Mouse (Mus musculus): Measurements from ENCODE around the gene Ubqln4. TPM values are rescaled to one million over a fixed set of nuclear protein-coding genes. Genes with fewer than 3 reads are reported as not detected.
A peak's percentile ranks its signal among the peaks of the same experiment; 100 is the strongest.

The Ubqln4 gene
- total RNA-seq, 1 experiment: 103 TPM

- peak overlapping the region; percentile 63; the same call in 1 of the 2 replicates for H3K9ac ChIP-seq (ENCODE audit: insufficient read depth, low read depth, low read length, poor library complexity, severe bottlenecking)
- H3K9me3 ChIP-seq (ENCODE audit: control insufficient read depth, insufficient read depth, low read depth, low read length): no peaks in the 10 kb centered on the region
- peak overlapping the region; percentile 50; the same call in 1 of the 2 replicates for H3K27ac ChIP-seq (ENCODE audit: insufficient read depth, low read depth, low read length, poor library complexity, severe bottlenecking)
- no peak for DNase-seq (ENCODE audit: low read depth, low spot score)
- H3K36me3 ChIP-seq (ENCODE audit: control insufficient read depth, insufficient read depth, low read length, poor library complexity, severe bottlenecking): peaks cover 4% of the 10 kb centered on the region; the same call in 1 of the 2 replicates
- peak overlapping the region; percentile 18 to 52; a peak in 3 of 4 replicates for H3K4me3 ChIP-seq (ENCODE audit: insufficient read depth in 1 of 2, low read depth in 1 of 2, low read length in 2 of 2, poor library complexity in 1 of 2, severe bottlenecking in 1 of 2)
- peaks cover 12 to 24% of the 10 kb centered on the region in 2 experiments for H3K4me1 ChIP-seq (ENCODE audit: control insufficient read depth in 2 of 2, insufficient read depth in 2 of 2, low read length in 2 of 2, poor library complexity in 1 of 2)
- TF ChIP-seq ZNF384 (IDR thresholded peaks at IDR 0.05; ENCODE audit: low read depth, low read length) (no peak), MAFK (IDR thresholded peaks at IDR 0.05; ENCODE audit: insufficient read depth, low read depth, low read length) (no peak), CHD2 (IDR thresholded peaks at IDR 0.05; ENCODE audit: low read depth, low read length) (no peak), ZC3H11A (IDR thresholded peaks at IDR 0.05; ENCODE audit: borderline replicate concordance, low read depth, low read length) (no peak), HCFC1 (IDR thresholded peaks at IDR 0.05; ENCODE audit: borderline replicate concordance, insufficient read depth, low read length) (no peak)
- in situ Hi-C loops (cut with MboI; ENCODE audit: low sequenced_read_pairs in 2 of 2, unreplicated experiment in 2 of 2): no loop called here
Observed at GRCm38 (mm10) chr3:88615902-88616391, 62.4 kb downstream of the Ubqln4 start.

- no peak for DNase-seq (ENCODE audit: low read depth, low spot score)
- H3K9me3 ChIP-seq (ENCODE audit: control insufficient read depth, insufficient read depth, low read depth, low read length): no peaks in the 10 kb centered on the region
- H3K4me3 ChIP-seq (ENCODE audit: insufficient read depth in 1 of 2, low read depth in 1 of 2, low read length in 2 of 2, poor library complexity in 1 of 2, severe bottlenecking in 1 of 2): no peak overlapping the region
- no peak overlapping the region for H3K9ac ChIP-seq (ENCODE audit: insufficient read depth, low read depth, low read length, poor library complexity, severe bottlenecking)
- in situ Hi-C loops (cut with MboI; ENCODE audit: low sequenced_read_pairs in 2 of 2, unreplicated experiment in 2 of 2): no loop called here
- TF ChIP-seq MAFK (IDR thresholded peaks at IDR 0.05; ENCODE audit: insufficient read depth, low read depth, low read length): no peak
- no peak for TF ChIP-seq ZNF384 (IDR thresholded peaks at IDR 0.05; ENCODE audit: low read depth, low read length)
- TF ChIP-seq HCFC1 (IDR thresholded peaks at IDR 0.05; ENCODE audit: borderline replicate concordance, insufficient read depth, low read length): no peak
- TF ChIP-seq ZC3H11A (IDR thresholded peaks at IDR 0.05; ENCODE audit: borderline replicate concordance, low read depth, low read length): no peak
- TF ChIP-seq CHD2 (IDR thresholded peaks at IDR 0.05; ENCODE audit: low read depth, low read length): no peak
- peaks cover 12 to 24% of the 10 kb centered on the region in 2 experiments for H3K4me1 ChIP-seq (ENCODE audit: control insufficient read depth in 2 of 2, insufficient read depth in 2 of 2, low read length in 2 of 2, poor library complexity in 1 of 2)
- peaks cover 4% of the 10 kb centered on the region; the same call in 1 of the 2 replicates for H3K36me3 ChIP-seq (ENCODE audit: control insufficient read depth, insufficient read depth, low read length, poor library complexity, severe bottlenecking)
- H3K27ac ChIP-seq (ENCODE audit: insufficient read depth, low read depth, low read length, poor library complexity, severe bottlenecking): no peak overlapping the region
Observed at GRCm38 (mm10) chr3:88616951-88617500, 63.5 kb downstream of the Ubqln4 start.

- DNase-seq (ENCODE audit: low read depth, low spot score): no peak
- Histone ChIP-seq H3K36me3 (ENCODE audit: control insufficient read depth, insufficient read depth, low read length, poor library complexity, severe bottlenecking) (peaks cover 4% of the 10 kb centered on the region; the same call in 1 of the 2 replicates), H3K4me1 (ENCODE audit: control insufficient read depth in 2 of 2, insufficient read depth in 2 of 2, low read length in 2 of 2, poor library complexity in 1 of 2) (peaks cover 15 to 24% of the 10 kb centered on the region in 2 experiments), H3K27ac (ENCODE audit: insufficient read depth, low read depth, low read length, poor library complexity, severe bottlenecking) (no peak overlapping the region), H3K9ac (ENCODE audit: insufficient read depth, low read depth, low read length, poor library complexity, severe bottlenecking) (no peak overlapping the region), H3K9me3 (ENCODE audit: control insufficient read depth, insufficient read depth, low read depth, low read length) (no peaks in the 10 kb centered on the region), H3K4me3 (ENCODE audit: insufficient read depth in 1 of 2, low read depth in 1 of 2, low read length in 2 of 2, poor library complexity in 1 of 2, severe bottlenecking in 1 of 2) (no peak overlapping the region)
- no peak for TF ChIP-seq CHD2 (IDR thresholded peaks at IDR 0.05; ENCODE audit: low read depth, low read length)
- no peak for TF ChIP-seq HCFC1 (IDR thresholded peaks at IDR 0.05; ENCODE audit: borderline replicate concordance, insufficient read depth, low read length)
- no peak for TF ChIP-seq ZNF384 (IDR thresholded peaks at IDR 0.05; ENCODE audit: low read depth, low read length)
- no peak for TF ChIP-seq MAFK (IDR thresholded peaks at IDR 0.05; ENCODE audit: insufficient read depth, low read depth, low read length)
- TF ChIP-seq ZC3H11A (IDR thresholded peaks at IDR 0.05; ENCODE audit: borderline replicate concordance, low read depth, low read length): no peak
- in situ Hi-C loops (cut with MboI; ENCODE audit: low sequenced_read_pairs in 2 of 2, unreplicated experiment in 2 of 2): no loop called here
Observed at GRCm38 (mm10) chr3:88618074-88618871, 64.7 kb downstream of the Ubqln4 start.

Other genes starting within 250 kb of the Ubqln4 start
- gene Glmp, start 228.7 kb upstream of the Ubqln4 start, total RNA-seq (2012; rRNA removed): 147 and 226 TPM in 2 replicates
- 24.3 and 39.5 TPM in 2 replicates for gene Tmem79, start 217.6 kb upstream of the Ubqln4 start, total RNA-seq (2012; rRNA removed)
- 182 and 230 TPM in 2 replicates for gene Smg5, start 217.5 kb upstream of the Ubqln4 start, total RNA-seq (2012; rRNA removed)
- 1.6 and 2.2 TPM in 2 replicates for gene Paqr6, start 189.2 kb upstream of the Ubqln4 start, total RNA-seq (2012; rRNA removed)
- gene Bglap3, start 181.0 kb upstream of the Ubqln4 start, total RNA-seq (2012; rRNA removed): 2.6 and 3.2 TPM in 2 replicates
- not detected in 2 replicates for gene Bglap2, start 175.1 kb upstream of the Ubqln4 start, total RNA-seq (2012; rRNA removed)
- gene Bglap, start 169.3 kb upstream of the Ubqln4 start, total RNA-seq (2012; rRNA removed): not detected in 2 replicates
- gene Pmf1, start 143.4 kb upstream of the Ubqln4 start, total RNA-seq (2012; rRNA removed): 89.5 and 97.0 TPM in 2 replicates
- 13.6 and 17.1 TPM in 2 replicates for gene Slc25a44, start 128.6 kb upstream of the Ubqln4 start, total RNA-seq (2012; rRNA removed)
- gene Sema4a, start 92.6 kb upstream of the Ubqln4 start, total RNA-seq (2012; rRNA removed): 8.8 and 10.1 TPM in 2 replicates
- gene Lmna, start 43.8 kb upstream of the Ubqln4 start, total RNA-seq (2012; rRNA removed): 80.1 and 121 TPM in 2 replicates
- gene Mex3a, start 21.4 kb upstream of the Ubqln4 start, total RNA-seq (2012; rRNA removed): 24.9 and 29.8 TPM in 2 replicates
- gene Rab25, start 5.5 kb upstream of the Ubqln4 start, total RNA-seq (2012; rRNA removed): 2.1 and 4.0 TPM in 2 replicates
- gene Lamtor2, start 684 bp upstream of the Ubqln4 start, total RNA-seq (2012; rRNA removed): 108 and 112 TPM in 2 replicates
- 827 and 1,221 TPM in 2 replicates for gene Ssr2, start 22.1 kb downstream of the Ubqln4 start, total RNA-seq (2012; rRNA removed)
- 50.8 and 80.0 TPM in 2 replicates for gene Arhgef2, start 52.2 kb downstream of the Ubqln4 start, total RNA-seq (2012; rRNA removed)
- not detected in 2 replicates for gene Rxfp4, start 99.4 kb downstream of the Ubqln4 start, total RNA-seq (2012; rRNA removed)
- gene Khdc4, start 132.0 kb downstream of the Ubqln4 start, total RNA-seq (2012; rRNA removed): 85.5 and 112 TPM in 2 replicates
- 10.7 and 18.3 TPM in 2 replicates for gene Rit1, start 163.1 kb downstream of the Ubqln4 start, total RNA-seq (2012; rRNA removed)
- gene Syt11, start 221.4 kb downstream of the Ubqln4 start, total RNA-seq (2012; rRNA removed): 12.4 and 13.9 TPM in 2 replicates